Mouse (Mus musculus) E14TG2a.4 (cell line): ENCODE results near the gene Kcnh7.

ENCODE experiments used
- H3K27me3 ChIP-seq: 2 replicates; pipeline ENCODE4 v1.6.1; 2014; ENCODE audit warnings: low read length, control low read depth; ENCODE audit not compliant: insufficient read depth
- H3K36me3 ChIP-seq: 2 replicates; pipeline ENCODE4 v1.6.1; 2014; ENCODE audit warnings: low read length, control low read depth; ENCODE audit not compliant: insufficient read depth
- H3K4me1 ChIP-seq: replicated peaks from 2 replicates; pipeline ENCODE4 v1.6.1; 2014; ENCODE audit warnings: low read depth, low read length, control low read depth
- H3K4me3 ChIP-seq: replicated peaks from 2 replicates; pipeline ENCODE4 v1.5.1; 2014; ENCODE audit warnings: mild to moderate bottlenecking, low read length
- H3K9me3 ChIP-seq: 2 replicates; pipeline ENCODE4 v1.6.1; 2014; ENCODE audit warnings: low read length, control low read depth
- CTCF ChIP-seq: conservative IDR thresholded peaks from 2 replicates; pipeline ENCODE4 v1.5.1; 2014; ENCODE audit warnings: low read length
- NANOG ChIP-seq: IDR thresholded peaks from 2 replicates; pipeline ENCODE4 v1.6.1; 2014; ENCODE audit warnings: borderline replicate concordance, low read length, mixed read lengths
- POU5F1 ChIP-seq: IDR thresholded peaks from 2 replicates; pipeline ENCODE4 v1.6.1; 2014; ENCODE audit warnings: low read length, borderline replicate concordance

Gene Kcnh7

GRCm38 (mm10) chr2:62907688-62908087 is 276.4 kb downstream of the Kcnh7 start:
- H3K4me3 ChIP-seq: no peak overlapping the region
- H3K27me3 ChIP-seq: no peaks in the 10 kb centered on the region
- H3K9me3 ChIP-seq: no peaks in the 10 kb centered on the region
- no peaks in the 10 kb centered on the region for H3K36me3 ChIP-seq
- H3K4me1 ChIP-seq: no peaks in the 10 kb centered on the region
- TF ChIP-seq CTCF: no peak
- no peak for TF ChIP-seq NANOG
- no peak for TF ChIP-seq POU5F1

- no peak overlapping the region for H3K4me3 ChIP-seq
- H3K9me3 ChIP-seq: no peaks in the 10 kb centered on the region
- no peak for TF ChIP-seq NANOG
- no peak for TF ChIP-seq POU5F1
- TF ChIP-seq CTCF: no peak
- H3K4me1 ChIP-seq: no peaks in the 10 kb centered on the region
- no peaks in the 10 kb centered on the region for H3K27me3 ChIP-seq
- H3K36me3 ChIP-seq: no peaks in the 10 kb centered on the region
Observed at GRCm38 (mm10) chr2:62902363-62903353, 281.4 kb downstream of the Kcnh7 start.

GRCm38 (mm10) chr2:62878763-62879162 is 305.3 kb downstream of the Kcnh7 start:
- H3K4me1 ChIP-seq: no peaks in the 10 kb centered on the region

GRCm38 (mm10) chr2:62855391-62855790 is 328.7 kb downstream of the Kcnh7 start:
- H3K27me3 ChIP-seq: no peaks in the 10 kb centered on the region
- TF ChIP-seq NANOG (no peak), POU5F1 (no peak), CTCF (no peak)
- H3K36me3 ChIP-seq: no peaks in the 10 kb centered on the region
- no peaks in the 10 kb centered on the region for H3K4me1 ChIP-seq
- no peaks in the 10 kb centered on the region for H3K9me3 ChIP-seq
- H3K4me3 ChIP-seq: no peak overlapping the region

More at GRCm38 (mm10) chr2:62878763-62879162, 305.3 kb downstream of the Kcnh7 start:
- H3K4me3 ChIP-seq: no peak overlapping the region
- H3K27me3 ChIP-seq: no peaks in the 10 kb centered on the region
- no peaks in the 10 kb centered on the region for H3K9me3 ChIP-seq
- TF ChIP-seq POU5F1 (no peak), CTCF (no peak), NANOG (no peak)
- H3K36me3 ChIP-seq: no peaks in the 10 kb centered on the region

GRCm38 (mm10) chr2:62842630-62843029 is 341.5 kb downstream of the Kcnh7 start:
- Histone ChIP-seq H3K9me3 (no peaks in the 10 kb centered on the region), H3K4me3 (no peak overlapping the region), H3K4me1 (no peaks in the 10 kb centered on the region), H3K36me3 (no peaks in the 10 kb centered on the region), H3K27me3 (no peaks in the 10 kb centered on the region)
- TF ChIP-seq POU5F1: no peak
- no peak for TF ChIP-seq CTCF
- no peak for TF ChIP-seq NANOG

- Histone ChIP-seq H3K36me3 (no peaks in the 10 kb centered on the region), H3K4me3 (no peak overlapping the region), H3K27me3 (no peaks in the 10 kb centered on the region), H3K9me3 (no peaks in the 10 kb centered on the region), H3K4me1 (no peaks in the 10 kb centered on the region)
- TF ChIP-seq CTCF (no peak), NANOG (no peak), POU5F1 (no peak)
Observed at GRCm38 (mm10) chr2:62834261-62834660, 349.8 kb downstream of the Kcnh7 start.

GRCm38 (mm10) chr2:62819231-62819630 is 364.9 kb downstream of the Kcnh7 start:
- Histone ChIP-seq H3K4me3 (no peak overlapping the region), H3K9me3 (peaks cover 5% of the 10 kb centered on the region), H3K4me1 (no peaks in the 10 kb centered on the region), H3K27me3 (no peaks in the 10 kb centered on the region), H3K36me3 (no peaks in the 10 kb centered on the region)
- TF ChIP-seq NANOG: no peak
- TF ChIP-seq POU5F1: no peak
- TF ChIP-seq CTCF: no peak

- TF ChIP-seq NANOG: no peak
- TF ChIP-seq POU5F1: no peak
- TF ChIP-seq CTCF: no peak
- no peaks in the 10 kb centered on the region for H3K4me1 ChIP-seq
- no peaks in the 10 kb centered on the region for H3K36me3 ChIP-seq
Observed at GRCm38 (mm10) chr2:62816016-62816415, 368.1 kb downstream of the Kcnh7 start.

More at GRCm38 (mm10) chr2:62816016-62816415, 368.1 kb downstream of the Kcnh7 start:
- H3K4me3 ChIP-seq: no peak overlapping the region
- H3K9me3 ChIP-seq: peaks cover 5% of the 10 kb centered on the region
- H3K27me3 ChIP-seq: no peaks in the 10 kb centered on the region
